Mouse (Mus musculus): ENCODE data around the gene Trak1. TPM values are rescaled to one million over a fixed set of nuclear protein-coding genes. Genes with fewer than 3 reads are reported as not detected.

Gene Trak1
- polyA plus RNA-seq, 1 experiment from 2014 or later, result 28.4 TPM

- Histone ChIP-seq H3K4me2 (replicated peaks) (no peak overlapping the region), H3K9me3 (replicated peaks) (no peaks in the 10 kb centered on the region), H3K27me3 (no peaks in the 10 kb centered on the region), H3K36me3 (no peaks in the 10 kb centered on the region), H3K4me3 (replicated peaks) (no peak overlapping the region), H3K4me1 (no peaks in the 10 kb centered on the region), H3K27ac (replicated peaks) (no peak overlapping the region), H3K9ac (no peak overlapping the region)
- WGBS, result 80% methylated on average over 8 of the region's 8 CpGs
- no peak for ATAC-seq (ENCODE audit: insufficient number of reproducible peaks, low FRiP score, low TSS enrichment, low read depth)
These were observed 208.0 kb downstream of the Trak1 start for GRCm38 (mm10) chr9:121505346-121505745.

- no peak overlapping the region for H3K27ac ChIP-seq (replicated peaks)
- H3K9ac ChIP-seq, result no peak overlapping the region
- H3K4me1 ChIP-seq, result no peaks in the 10 kb centered on the region
- H3K4me2 ChIP-seq (replicated peaks), result no peak overlapping the region
- H3K4me3 ChIP-seq (replicated peaks), result no peak overlapping the region
- ATAC-seq (ENCODE audit: insufficient number of reproducible peaks, low FRiP score, low TSS enrichment, low read depth), result no peak
- no peaks in the 10 kb centered on the region for H3K36me3 ChIP-seq
- no peaks in the 10 kb centered on the region for H3K9me3 ChIP-seq (replicated peaks)
- no peaks in the 10 kb centered on the region for H3K27me3 ChIP-seq
- WGBS, result 53% methylated on average over 8 of the region's 8 CpGs
These were observed 209.3 kb downstream of the Trak1 start for GRCm38 (mm10) chr9:121506478-121507180.

GRCm38 (mm10) chr9:121511911-121512310 is 214.6 kb downstream of the Trak1 start:
- no peak overlapping the region for H3K9ac ChIP-seq
- 75% methylated on average over 4 of the region's 4 CpGs for WGBS
- H3K4me1 ChIP-seq, result no peaks in the 10 kb centered on the region

GRCm38 (mm10) chr9:121514462-121514861 is 217.2 kb downstream of the Trak1 start:
- Histone ChIP-seq H3K27ac (replicated peaks) (no peak overlapping the region), H3K27me3 (no peaks in the 10 kb centered on the region), H3K9me3 (replicated peaks) (no peaks in the 10 kb centered on the region), H3K36me3 (no peaks in the 10 kb centered on the region), H3K4me2 (replicated peaks) (no peak overlapping the region), H3K4me1 (no peaks in the 10 kb centered on the region), H3K4me3 (replicated peaks) (no peak overlapping the region), H3K9ac (no peak overlapping the region)
- ATAC-seq (ENCODE audit: insufficient number of reproducible peaks, low FRiP score, low TSS enrichment, low read depth), result no peak
- WGBS, result 85% methylated on average over 5 of the region's 5 CpGs

More at GRCm38 (mm10) chr9:121511911-121512310, 214.6 kb downstream of the Trak1 start:
- H3K9me3 ChIP-seq (replicated peaks), result no peaks in the 10 kb centered on the region
- no peak overlapping the region for H3K4me2 ChIP-seq (replicated peaks)
- no peak overlapping the region for H3K4me3 ChIP-seq (replicated peaks)
- no peaks in the 10 kb centered on the region for H3K36me3 ChIP-seq
- H3K27ac ChIP-seq (replicated peaks), result no peak overlapping the region
- no peak for ATAC-seq (ENCODE audit: insufficient number of reproducible peaks, low FRiP score, low TSS enrichment, low read depth)
- no peaks in the 10 kb centered on the region for H3K27me3 ChIP-seq

GRCm38 (mm10) chr9:121520047-121520446 is 222.7 kb downstream of the Trak1 start:
- no peak for ATAC-seq (ENCODE audit: insufficient number of reproducible peaks, low FRiP score, low TSS enrichment, low read depth)
- Histone ChIP-seq H3K27me3 (no peaks in the 10 kb centered on the region), H3K4me3 (replicated peaks) (no peak overlapping the region), H3K4me2 (replicated peaks) (no peak overlapping the region), H3K9me3 (replicated peaks) (no peaks in the 10 kb centered on the region), H3K27ac (replicated peaks) (no peak overlapping the region), H3K36me3 (no peaks in the 10 kb centered on the region), H3K9ac (no peak overlapping the region), H3K4me1 (no peaks in the 10 kb centered on the region)
- 77% methylated on average over 5 of the region's 5 CpGs for WGBS

Other genes with a start within 250 kb of the Trak1 start
- gene Ulk4, start 20.3 kb upstream of the Trak1 start, polyA plus RNA-seq (2015; fragmentation: Nextera tagmentation; extraction: Ambion mirVana), result 143 and 159 TPM in 2 replicates
- 2.3 TPM in 2 replicates for gene Cck, start 198.2 kb downstream of the Trak1 start, polyA plus RNA-seq (2015; fragmentation: Nextera tagmentation; extraction: Ambion mirVana)

Data from embryonic facial prominence, embryonic 15.5 days (tissue).